9 mouse cellular contexts compared by ENCODE assay signal in the genomic region with DNA sequence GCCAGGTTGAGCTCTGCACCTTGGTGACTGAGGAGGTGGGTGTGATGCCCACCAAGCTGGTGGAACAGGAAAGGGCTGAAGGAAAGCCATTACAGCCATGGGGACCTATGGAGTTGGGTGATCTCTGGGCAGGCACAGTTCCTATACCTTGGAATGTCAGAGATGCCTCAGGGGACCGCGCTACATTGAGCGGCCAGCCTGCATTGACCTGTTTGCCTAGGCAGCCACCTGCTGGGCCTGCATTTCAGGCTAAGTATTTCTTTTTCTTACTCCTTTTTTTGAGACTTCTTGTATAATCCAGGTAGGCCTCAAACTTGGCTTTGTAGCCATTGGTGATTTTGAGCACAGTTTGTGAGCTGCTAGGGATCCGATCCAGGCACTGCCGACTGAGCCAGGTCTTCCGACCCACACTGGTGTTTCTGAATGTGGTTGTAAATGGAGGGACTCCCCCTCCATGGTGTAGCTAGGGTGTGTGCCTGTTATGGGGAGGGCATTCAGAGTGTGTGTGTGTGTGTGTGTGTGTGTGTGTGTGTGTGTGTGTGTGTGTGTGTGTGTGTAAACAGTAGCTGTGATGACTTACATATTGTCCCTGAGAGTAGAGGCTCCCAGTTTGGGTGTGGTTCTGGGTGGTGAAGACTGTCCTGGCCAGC. TPM values are rescaled to one million over a fixed set of nuclear protein-coding genes. Genes with fewer than 3 reads are reported as not detected.
DNase-seq lines count a peak whose midpoint lies in the region; ATAC-seq lines count a peak whose summit lies in the region.
"Had no signal": no experiment of that assay in that cellular context is flagged by ENCODE, and none has a peak within 500 bp of the region (broad histone marks: within the 10 kb centered on the region; RNA-seq: fewer than 3 reads in every experiment).

No protein-coding gene starts in this region.

- no peak for ATAC-seq in cerebellum, adult (ENCODE audit: insufficient number of reproducible peaks, low FRiP score, low TSS enrichment)
- no peak for ATAC-seq in neural tube, embryonic 14.5 days (ENCODE audit: low read depth)
- ATAC-seq in kidney, embryonic 16.5 days (ENCODE audit: low FRiP score, low TSS enrichment), result no peak; the same call in 1 of the 2 replicates

- 0 out of 2 replicates have a peak overlapping the region, but pooled peaks have one; percentile 22 for H3K27ac ChIP-seq in neural tube, embryonic 14.5 days (ENCODE audit: low read depth, low read length)
- H3K27ac ChIP-seq in kidney, embryonic 16.5 days (ENCODE audit: low read length), result peak overlapping the region; percentile 90

- no peak overlapping the region for H3K4me2 ChIP-seq in neural tube, embryonic 14.5 days (ENCODE audit: low read depth, low read length)
- H3K4me2 ChIP-seq in kidney, embryonic 16.5 days (replicated peaks; ENCODE audit: low read depth, low read length), result no peak overlapping the region; the same call in 1 of the 2 replicates

- peaks cover 5% of the 10 kb centered on the region for H3K36me3 ChIP-seq in neural tube, embryonic 14.5 days (ENCODE audit: control insufficient read depth, insufficient read depth, low read length)
- H3K36me3 ChIP-seq in kidney, embryonic 16.5 days (ENCODE audit: insufficient read depth, low read length), result peaks cover 12% of the 10 kb centered on the region; the same call in 1 of the 2 replicates

- H3K4me3 ChIP-seq in neural tube, embryonic 14.5 days (ENCODE audit: low read depth, low read length), result no peak overlapping the region
- H3K4me3 ChIP-seq in kidney, embryonic 16.5 days (ENCODE audit: low read length), result no peak overlapping the region
- H3K4me3 ChIP-seq: liver, embryonic 15.5 days had no signal

- intact Hi-C loops in left cerebral cortex, postnatal 4 days (cut with DNase I), result no loop called here

- no peaks in the 10 kb centered on the region for H3K9me3 ChIP-seq in neural tube, embryonic 14.5 days (ENCODE audit: control insufficient read depth, low read length)
- H3K9me3 ChIP-seq in kidney, embryonic 16.5 days (ENCODE audit: low read length), result no peaks in the 10 kb centered on the region
- H3K9me3 ChIP-seq: liver, embryonic 15.5 days had no signal

- 87% methylated on average over 6 of the region's 6 CpGs for WGBS in neural tube, embryonic 14.5 days
- WGBS in kidney, embryonic 16.5 days, result 82% methylated on average over 6 of the region's 6 CpGs

- H3K4me1 ChIP-seq in neural tube, embryonic 14.5 days (ENCODE audit: control insufficient read depth, insufficient read depth, low read length), result peaks cover 49% of the 10 kb centered on the region
- peaks cover 83% of the 10 kb centered on the region for H3K4me1 ChIP-seq in kidney, embryonic 16.5 days (ENCODE audit: insufficient read depth, low read length)

- no peaks in the 10 kb centered on the region for H3K27me3 ChIP-seq in neural tube, embryonic 14.5 days (ENCODE audit: control insufficient read depth, insufficient read depth, low read length)
- no peaks in the 10 kb centered on the region for H3K27me3 ChIP-seq in kidney, embryonic 16.5 days (ENCODE audit: insufficient read depth, low read length)
- H3K27me3 ChIP-seq: liver, embryonic 15.5 days had no signal

- peak; percentile 50 for DNase-seq in cerebellum, adult 9-11 months
- no peak for DNase-seq in neural tube, embryonic 10.5 days (ENCODE audit: extremely low spot score, low spot score)
- DNase-seq in urinary bladder, postnatal 25 days (ENCODE audit: low spot score), result no peak
- DNase-seq in left cerebral cortex, postnatal 4 days, result no peak
- DNase-seq in spleen, postnatal 14 days (ENCODE audit: low spot score in 2 of 2), result no peak

- no peak overlapping the region for H3K9ac ChIP-seq in neural tube, embryonic 14.5 days (replicated peaks; ENCODE audit: low read depth, low read length)
- H3K9ac ChIP-seq in kidney, embryonic 16.5 days (replicated peaks; ENCODE audit: low read length), result peak overlapping the region; percentile 39; the same call in 1 of the 2 replicates
- H3K9ac ChIP-seq: liver, embryonic 15.5 days had no signal

RNA-seq across cellular contexts. Expression of a gene that starts 27.3 kb away (rescaled TPM):
- 69.7 and 77.4 TPM in 2 replicates for polyA plus RNA-seq in neural tube, embryonic 14.5 days (2014; fragmentation: Nextera tagmentation; extraction: Ambion mirVana)
- polyA plus RNA-seq in kidney, embryonic 16.5 days (2015; fragmentation: Nextera tagmentation; extraction: Ambion mirVana), result 196 and 238 TPM in 2 replicates
- 100 to 1,000 TPM; 231 to 251 TPM for total RNA-seq in left cerebral cortex, postnatal 4 days (2021)
